Mouse (Mus musculus) heart, embryonic 12.5 days (tissue): Measurements from ENCODE around the gene H3f3a. TPM values are rescaled to one million over a fixed set of nuclear protein-coding genes. Genes with fewer than 3 reads are reported as not detected.
"Not testable (repeated sequence)": the region's sequence is repeated elsewhere in the genome, so short reads cannot be mapped to it uniquely, and the experiment has no call there.

Source experiments
- ATAC-seq: fragments of 200-750 bp; cut with Nextera tagmentation; 2 replicates; pipeline ENCODE4 v1.8.0; 2017; ENCODE audit warnings: moderate TSS enrichment, moderate library complexity; ENCODE audit not compliant: insufficient number of reproducible peaks, low FRiP score
- H3K27ac ChIP-seq: fragments of 300-500 bp; sonication (generic); 2 replicates; pipeline ENCODE4 v1.5.1; 2016; ENCODE audit warnings: mild to moderate bottlenecking, moderate library complexity; ENCODE audit not compliant: poor library complexity, severe bottlenecking
- H3K27me3 ChIP-seq: fragments of 300-500 bp; sonication (generic); replicated peaks from 2 replicates; pipeline ENCODE4 v1.6.1; 2016; ENCODE audit warnings: mild to moderate bottlenecking, moderate library complexity
- H3K36me3 ChIP-seq: fragments of 300-500 bp; sonication (generic); 2 replicates; pipeline ENCODE4 v1.6.1; 2016; ENCODE audit warnings: mild to moderate bottlenecking, moderate library complexity
- H3K4me1 ChIP-seq: fragments of 300-500 bp; sonication (generic); replicated peaks from 2 replicates; pipeline ENCODE4 v1.6.1; 2016; ENCODE audit warnings: mild to moderate bottlenecking
- H3K4me2 ChIP-seq: fragments of 300-500 bp; sonication (generic); 2 replicates; pipeline ENCODE4 v1.6.1; 2016; ENCODE audit warnings: mild to moderate bottlenecking, moderate library complexity
- H3K4me3 ChIP-seq: fragments of 300-500 bp; sonication (generic); 2 replicates; pipeline ENCODE4 v1.5.1; 2016; ENCODE audit warnings: mild to moderate bottlenecking
- H3K9ac ChIP-seq: fragments of 300-500 bp; sonication (generic); 2 replicates; pipeline ENCODE4 v1.6.1; 2016; ENCODE audit warnings: mild to moderate bottlenecking, moderate library complexity
- H3K9me3 ChIP-seq: fragments of 300-500 bp; sonication (generic); replicated peaks from 2 replicates; pipeline ENCODE4 v1.6.1; 2016; ENCODE audit warnings: mild to moderate bottlenecking, moderate library complexity
- WGBS: fragments of 180-500 bp; shearing (Covaris S2); methylation state at CpG from one replicate; pipeline ENCODE4 v1.1.7; 2016; 5-methylcytosine and 5-hydroxymethylcytosine counted together
- polyA plus RNA-seq: library from polyadenylated mRNA; unstranded; fragments of >200 nt; fragmentation: Nextera tagmentation; extraction: Ambion mirVana; gene quantifications from 2 replicates; pipeline ENCODE4 v1.2.1, GENCODE M21; 2016

Gene H3f3a
- polyA plus RNA-seq, 1 experiment from 2014 or later: 1,670 TPM

DNA sequence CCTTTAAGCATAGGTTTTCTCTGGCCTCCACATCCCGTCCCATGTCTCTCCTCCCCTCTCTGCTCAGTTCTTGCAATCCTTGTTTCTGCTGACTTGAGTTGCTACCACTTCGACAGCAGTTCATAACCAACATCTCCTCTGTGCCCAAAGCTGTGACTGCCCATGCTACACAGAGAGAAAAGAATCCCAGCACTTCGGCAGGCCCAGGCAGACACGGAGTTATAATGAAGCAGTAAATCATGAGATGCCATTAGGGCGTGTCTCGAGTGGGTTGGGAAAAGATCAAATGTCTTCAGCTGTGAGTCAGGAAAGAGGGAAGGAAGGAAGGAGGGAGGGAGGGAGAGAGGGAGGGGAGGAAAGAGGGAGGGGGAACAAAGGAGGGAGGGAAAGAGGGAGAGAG, 24.3 kb upstream of the H3f3a start:
- H3K4me1 ChIP-seq: peaks cover 5% of the 10 kb centered on the region; the same call in 1 of the 2 replicates
- H3K9ac ChIP-seq: no peak overlapping the region
- H3K27me3 ChIP-seq: no peaks in the 10 kb centered on the region
- WGBS: 53% methylated on average over 6 of the region's 6 CpGs
- ATAC-seq: no peak
- no peak overlapping the region for H3K4me2 ChIP-seq
- H3K36me3 ChIP-seq: no peaks in the 10 kb centered on the region
- H3K27ac ChIP-seq: no peak overlapping the region
- peaks cover 2% of the 10 kb centered on the region; the same call in 1 of the 2 replicates for H3K9me3 ChIP-seq
- no peak overlapping the region for H3K4me3 ChIP-seq

DNA sequence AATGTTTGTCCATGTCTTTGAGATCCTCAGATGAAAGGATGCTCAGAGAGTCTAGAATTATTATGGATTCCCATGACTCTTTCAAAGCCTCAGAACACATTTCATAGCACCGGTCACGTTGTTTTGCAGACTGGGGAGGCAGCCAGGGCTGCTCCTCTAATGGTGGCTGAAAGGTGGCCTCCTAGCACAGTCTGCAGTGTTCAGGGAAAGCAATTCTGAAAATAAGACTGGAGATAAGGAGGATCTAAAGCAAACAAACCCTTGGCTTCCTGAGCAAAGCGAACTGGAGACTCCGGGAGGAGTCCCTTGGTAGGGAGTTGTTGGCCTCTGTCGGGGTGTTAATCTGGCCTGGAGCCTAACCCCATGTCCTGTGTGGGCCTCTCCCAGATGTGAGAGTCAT, 23.4 kb upstream of the H3f3a start:
- H3K36me3 ChIP-seq: no peaks in the 10 kb centered on the region
- H3K27ac ChIP-seq: no peak overlapping the region
- no peak overlapping the region for H3K9ac ChIP-seq
- WGBS: 71% methylated on average over 5 of the region's 5 CpGs
- ATAC-seq: no peak
- no peaks in the 10 kb centered on the region for H3K27me3 ChIP-seq
- H3K4me1 ChIP-seq: peaks cover 5% of the 10 kb centered on the region; the same call in 1 of the 2 replicates
- H3K4me3 ChIP-seq: no peak overlapping the region
- peaks cover 2% of the 10 kb centered on the region; the same call in 1 of the 2 replicates for H3K9me3 ChIP-seq
- H3K4me2 ChIP-seq: no peak overlapping the region

DNA sequence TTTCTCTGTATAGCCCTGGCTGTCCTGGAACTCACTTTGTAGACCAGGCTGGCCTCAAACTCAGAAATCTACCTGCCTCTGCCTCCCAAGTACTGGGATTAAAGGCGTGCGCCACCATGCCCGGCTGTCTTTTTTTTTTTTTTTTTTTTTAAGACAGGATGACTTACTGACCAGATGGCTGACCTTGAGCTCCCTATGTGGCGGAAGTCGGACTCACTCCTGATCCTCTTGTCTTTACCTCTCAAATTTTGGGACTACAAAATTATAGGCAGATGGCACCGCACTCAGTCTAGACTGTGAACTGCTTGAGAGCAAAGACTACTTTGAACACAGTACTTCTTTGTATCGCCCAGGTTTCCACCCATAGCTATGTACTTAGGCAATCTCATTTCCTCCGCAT, 22.7 kb upstream of the H3f3a start:
- not testable (repeated sequence) for H3K36me3 ChIP-seq, H3K4me1 ChIP-seq, H3K27me3 ChIP-seq, H3K4me2 ChIP-seq, H3K9me3 ChIP-seq, ATAC-seq, H3K4me3 ChIP-seq, H3K9ac ChIP-seq, H3K27ac ChIP-seq
- WGBS: 85% methylated on average over 8 of the region's 8 CpGs

DNA sequence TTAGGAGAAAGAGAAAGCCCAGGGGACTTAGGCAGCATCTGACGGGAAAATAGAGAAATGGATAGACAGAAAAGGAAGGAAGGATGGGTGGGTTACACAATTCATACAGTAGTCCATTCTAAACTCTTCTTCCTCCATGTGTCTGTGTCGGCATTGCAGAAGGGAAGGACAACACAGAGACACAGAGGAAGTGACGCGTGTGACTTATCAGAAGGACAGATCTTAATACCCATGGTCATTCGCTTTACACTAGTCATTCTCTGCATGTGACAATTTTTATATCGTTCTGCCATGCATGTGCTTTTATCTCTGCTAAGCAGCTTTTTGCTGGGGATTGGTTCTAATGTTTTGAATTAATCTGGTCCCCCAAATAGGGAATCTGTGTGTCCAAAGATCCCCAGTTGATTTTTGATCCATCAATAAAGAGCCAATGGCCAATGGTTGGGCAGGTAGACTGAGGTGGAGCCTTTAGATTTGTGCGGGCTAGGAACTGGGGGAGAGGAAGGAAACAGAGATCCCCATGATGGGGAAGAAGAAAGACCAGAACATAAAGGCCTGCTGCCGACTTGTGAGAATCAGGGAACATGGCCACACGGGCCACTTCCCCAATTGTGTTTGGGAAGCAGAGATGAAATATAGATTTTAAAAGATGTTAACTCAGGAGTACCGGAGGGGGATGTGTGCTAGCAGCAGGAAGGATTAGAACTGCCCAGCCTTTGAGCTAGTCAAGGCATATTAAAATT, 21.7 kb upstream of the H3f3a start:
- Histone ChIP-seq H3K9ac (no peak overlapping the region), H3K27ac (no peak overlapping the region), H3K4me2 (no peak overlapping the region), H3K4me1 (peaks cover 8% of the 10 kb centered on the region), H3K27me3 (no peaks in the 10 kb centered on the region), H3K9me3 (peaks cover 2% of the 10 kb centered on the region; the same call in 1 of the 2 replicates), H3K4me3 (no peak overlapping the region), H3K36me3 (no peaks in the 10 kb centered on the region)
- ATAC-seq: no peak
- WGBS: 80% methylated on average over 10 of the region's 10 CpGs

DNA sequence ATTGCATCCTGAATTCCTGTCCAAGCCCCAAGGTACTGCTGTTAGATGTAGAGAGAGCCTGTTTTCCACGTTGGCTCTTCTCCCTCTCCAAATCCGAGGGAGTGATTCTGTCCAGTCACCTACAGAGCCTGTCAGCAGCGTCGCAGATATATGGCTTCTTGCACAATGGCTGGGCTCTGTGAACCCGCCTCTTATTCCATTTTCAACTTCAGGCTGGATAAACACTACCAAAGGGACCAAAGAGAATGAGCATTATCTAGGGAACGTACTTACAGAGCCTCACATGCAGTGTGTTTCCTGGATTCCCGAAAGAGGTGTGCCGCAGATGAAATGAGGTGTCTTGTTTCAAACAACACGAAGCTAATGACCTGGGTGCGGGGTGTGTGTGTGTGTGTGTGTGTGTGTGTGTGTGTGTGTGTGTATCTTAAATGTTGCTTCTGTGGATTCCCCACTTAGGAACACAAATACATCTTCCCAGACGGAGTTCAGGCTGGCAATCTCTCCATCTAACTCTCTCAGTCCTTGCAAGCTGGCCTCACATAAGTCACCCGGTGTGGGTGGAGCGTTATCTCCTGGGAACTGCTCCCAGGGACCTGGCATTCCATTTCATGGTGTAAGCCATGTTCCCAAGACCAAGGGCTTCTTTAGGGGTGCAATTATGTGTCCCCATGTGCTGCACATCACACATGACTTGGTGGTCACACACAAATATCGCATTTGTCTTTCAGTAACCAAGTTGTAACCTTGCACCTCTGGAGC, 17.0 kb upstream of the H3f3a start:
- WGBS: 29% methylated on average over 14 of the region's 14 CpGs
- peaks cover 17% of the 10 kb centered on the region for H3K4me1 ChIP-seq
- peak overlapping the region; percentile 4; the same call in 1 of the 2 replicates for H3K4me3 ChIP-seq
- no peaks in the 10 kb centered on the region for H3K36me3 ChIP-seq
- ATAC-seq: no peak; the same call in 1 of the 2 replicates
- H3K4me2 ChIP-seq: peak overlapping the region; percentile 41
- no peaks in the 10 kb centered on the region for H3K27me3 ChIP-seq
- peaks cover 3% of the 10 kb centered on the region; the same call in 1 of the 2 replicates for H3K9me3 ChIP-seq
- no peak overlapping the region for H3K27ac ChIP-seq
- no peak overlapping the region for H3K9ac ChIP-seq

DNA sequence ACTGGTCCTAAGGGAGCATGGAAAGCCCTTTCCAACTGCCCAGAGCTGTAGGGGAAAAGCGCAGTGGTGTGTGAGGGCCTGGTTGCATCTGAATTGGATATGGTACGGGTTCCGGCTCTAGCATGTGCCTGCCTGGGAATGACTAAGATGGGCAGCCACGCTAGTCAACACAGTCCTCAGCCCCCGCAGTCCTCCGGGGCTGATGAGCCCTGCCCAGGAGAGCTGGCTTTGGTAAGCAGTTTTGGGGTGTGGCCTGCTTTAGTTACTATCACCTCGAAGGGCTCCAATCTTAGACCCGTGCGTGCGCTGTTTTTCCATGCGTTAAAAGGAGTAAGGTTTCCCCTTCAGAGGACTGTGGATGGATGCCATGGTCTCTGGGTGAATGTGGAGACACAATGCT, 16.4 kb upstream of the H3f3a start:
- no peaks in the 10 kb centered on the region for H3K27me3 ChIP-seq
- 65% methylated on average over 11 of the region's 11 CpGs for WGBS
- H3K4me3 ChIP-seq: peak overlapping the region; percentile 4; the same call in 1 of the 2 replicates
- peak overlapping the region; percentile 41 for H3K4me2 ChIP-seq
- no peak overlapping the region for H3K27ac ChIP-seq
- ATAC-seq: peak; percentile 82
- H3K9me3 ChIP-seq: peaks cover 3% of the 10 kb centered on the region; the same call in 1 of the 2 replicates
- no peak overlapping the region for H3K9ac ChIP-seq
- H3K36me3 ChIP-seq: no peaks in the 10 kb centered on the region
- peaks cover 17% of the 10 kb centered on the region for H3K4me1 ChIP-seq

DNA sequence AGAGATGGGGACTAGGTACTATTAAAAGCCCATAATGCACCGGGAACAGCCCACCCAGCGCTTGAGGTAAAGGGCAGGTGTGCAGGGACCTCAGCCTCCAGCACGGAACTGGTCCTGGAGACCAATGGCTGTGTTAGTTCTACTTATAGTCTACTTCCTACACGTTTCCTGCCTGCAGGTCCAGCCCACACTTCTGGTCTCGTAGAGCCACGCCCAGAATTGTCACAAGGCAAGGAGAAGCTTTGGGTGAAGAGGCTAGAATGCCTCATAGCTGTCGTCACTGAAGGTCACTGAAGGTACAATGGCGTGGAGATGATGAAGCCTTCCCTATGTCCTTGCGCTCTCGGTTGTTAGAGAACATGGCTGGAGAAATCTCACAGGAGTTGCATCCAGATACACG, 16.0 kb upstream of the H3f3a start:
- Histone ChIP-seq H3K27me3 (no peaks in the 10 kb centered on the region), H3K9me3 (peaks cover 3% of the 10 kb centered on the region; the same call in 1 of the 2 replicates), H3K27ac (no peak overlapping the region), H3K4me1 (peaks cover 17% of the 10 kb centered on the region), H3K9ac (no peak overlapping the region), H3K4me2 (peak overlapping the region; percentile 41), H3K36me3 (no peaks in the 10 kb centered on the region), H3K4me3 (no peak overlapping the region)
- 71% methylated on average over 11 of the region's 11 CpGs for WGBS
- peak; percentile 80 for ATAC-seq

DNA sequence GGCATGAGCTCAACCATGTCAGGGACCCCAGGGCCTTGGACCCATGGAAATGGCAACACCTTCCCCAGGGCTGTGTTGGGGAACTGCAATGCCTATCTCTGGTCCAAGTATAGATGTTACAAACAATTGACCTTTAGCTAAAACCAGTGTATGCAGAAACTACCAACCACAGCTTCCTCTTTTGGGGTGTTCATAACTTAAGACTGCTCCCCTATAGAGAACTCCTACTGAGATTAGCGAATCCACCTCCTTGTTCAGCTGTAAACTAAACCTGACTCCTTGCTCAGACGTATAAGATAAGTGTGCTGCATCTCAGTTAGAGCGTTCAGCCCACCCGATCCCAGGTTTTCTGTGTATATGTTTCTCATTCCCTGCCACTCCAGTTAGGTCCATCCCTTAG, 12.9 kb upstream of the H3f3a start:
- H3K36me3 ChIP-seq: no peaks in the 10 kb centered on the region
- peaks cover 3% of the 10 kb centered on the region; the same call in 1 of the 2 replicates for H3K9me3 ChIP-seq
- H3K4me3 ChIP-seq: no peak overlapping the region
- no peak overlapping the region for H3K4me2 ChIP-seq
- no peak overlapping the region for H3K9ac ChIP-seq
- H3K27ac ChIP-seq: no peak overlapping the region
- no peak for ATAC-seq
- H3K4me1 ChIP-seq: peaks cover 17% of the 10 kb centered on the region
- WGBS: 85% methylated on average over 4 of the region's 4 CpGs
- H3K27me3 ChIP-seq: no peaks in the 10 kb centered on the region

DNA sequence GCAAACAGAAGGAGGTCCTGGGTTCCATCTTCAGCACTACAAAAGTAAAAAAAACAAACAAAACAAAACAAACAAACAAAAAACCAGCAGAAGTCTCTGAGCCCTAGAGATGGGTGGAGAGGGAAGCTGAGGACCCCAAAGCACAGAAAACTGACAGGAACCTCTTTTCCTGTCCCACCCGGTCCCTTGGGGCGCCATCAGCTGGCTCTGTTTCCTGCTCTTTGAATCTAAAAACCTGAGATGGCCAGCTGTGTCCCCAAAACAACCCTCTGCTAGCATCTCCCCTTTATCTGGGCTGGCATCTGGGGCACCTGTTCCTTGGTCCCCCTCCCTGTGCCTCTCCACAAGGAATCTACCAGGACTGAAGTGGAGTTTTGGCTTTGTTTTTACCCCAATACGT, 11.0 kb upstream of the H3f3a start:
- H3K9me3 ChIP-seq: peaks cover 3% of the 10 kb centered on the region; the same call in 1 of the 2 replicates
- H3K36me3 ChIP-seq: no peaks in the 10 kb centered on the region
- H3K4me2 ChIP-seq: no peak overlapping the region
- H3K9ac ChIP-seq: no peak overlapping the region
- no peaks in the 10 kb centered on the region for H3K27me3 ChIP-seq
- WGBS: 68% methylated on average over 3 of the region's 3 CpGs
- H3K4me3 ChIP-seq: no peak overlapping the region
- ATAC-seq: no peak
- no peak overlapping the region for H3K27ac ChIP-seq
- peaks cover 2% of the 10 kb centered on the region for H3K4me1 ChIP-seq

DNA sequence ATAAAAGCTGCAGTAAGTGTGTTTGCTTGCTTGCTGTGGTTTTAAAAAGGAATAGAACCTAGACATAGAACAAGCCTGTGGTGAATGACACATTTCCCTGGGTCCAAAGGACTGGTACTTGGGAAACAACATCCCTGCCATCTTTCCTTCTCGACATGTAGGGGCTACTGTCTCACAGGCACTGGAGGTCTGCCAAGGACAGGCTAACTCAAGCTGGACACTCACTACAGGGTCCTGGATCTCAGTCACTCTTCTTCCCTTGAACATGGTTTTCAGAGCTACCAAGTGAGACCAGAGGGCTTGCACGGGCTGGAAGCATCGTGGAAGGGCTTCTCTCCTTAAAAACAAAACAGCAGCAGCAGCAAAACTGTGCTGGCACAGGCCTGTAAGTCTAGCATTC, 10.0 kb upstream of the H3f3a start:
- no peaks in the 10 kb centered on the region for H3K27me3 ChIP-seq
- no peaks in the 10 kb centered on the region for H3K36me3 ChIP-seq
- H3K4me1 ChIP-seq: no peaks in the 10 kb centered on the region
- 81% methylated on average over 3 of the region's 3 CpGs for WGBS
- H3K9ac ChIP-seq: no peak overlapping the region
- no peak overlapping the region for H3K4me3 ChIP-seq
- no peak for ATAC-seq
- no peak overlapping the region for H3K27ac ChIP-seq
- H3K4me2 ChIP-seq: no peak overlapping the region
- peaks cover 3% of the 10 kb centered on the region; the same call in 1 of the 2 replicates for H3K9me3 ChIP-seq

DNA sequence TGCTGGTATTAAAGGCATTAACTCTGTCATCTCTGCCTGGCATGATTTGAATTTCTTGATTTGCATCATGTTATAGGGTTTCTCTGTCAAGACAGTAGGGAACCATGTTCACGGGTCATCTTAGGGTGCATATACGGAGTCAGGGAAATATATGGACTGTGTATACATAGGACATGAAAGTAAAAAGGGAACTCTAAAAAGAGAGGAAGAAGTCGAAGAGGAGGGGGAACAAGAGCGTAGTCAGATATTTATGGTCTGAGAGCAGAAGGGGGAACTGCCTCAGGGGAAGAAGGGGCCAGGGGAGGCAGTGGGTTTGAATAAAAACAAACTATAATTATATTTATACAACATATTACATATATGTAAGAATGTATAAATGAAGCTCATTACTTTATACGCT, 8.5 kb upstream of the H3f3a start:
- Histone ChIP-seq H3K9me3 (peaks cover 3% of the 10 kb centered on the region; the same call in 1 of the 2 replicates), H3K36me3 (no peaks in the 10 kb centered on the region), H3K4me3 (no peak overlapping the region), H3K4me1 (peaks cover 10% of the 10 kb centered on the region), H3K27ac (no peak overlapping the region), H3K27me3 (no peaks in the 10 kb centered on the region), H3K9ac (no peak overlapping the region), H3K4me2 (no peak overlapping the region)
- 90% methylated on average over 5 of the region's 5 CpGs for WGBS
- ATAC-seq: no peak
